Mouse (Mus musculus) G1E (cell line): ENCODE data around the gene St14.

Experiments used
- CTCF ChIP-seq: IDR thresholded peaks from 2 replicates; pipeline ENCODE4 v1.5.1; 2012; ENCODE audit warnings: low read depth, low read length, inconsistent platforms, mixed read lengths
- GATA1 ChIP-seq: IDR thresholded peaks from 2 replicates; pipeline ENCODE4 v1.6.1; 2012; ENCODE audit warnings: borderline replicate concordance, low read length, inconsistent platforms, mixed read lengths
- GATA2 ChIP-seq: IDR thresholded peaks from 2 replicates; pipeline ENCODE4 v1.6.1; 2012; ENCODE audit warnings: low read depth, low read length, inconsistent platforms, borderline replicate concordance
- POLR2AphosphoS5 ChIP-seq: IDR thresholded peaks from 2 replicates; pipeline ENCODE4 v1.6.1; 2012; ENCODE audit warnings: low read depth, low read length, inconsistent platforms; ENCODE audit not compliant: insufficient replicate concordance
- TAL1 ChIP-seq: conservative IDR thresholded peaks from 2 replicates; pipeline ENCODE4 v1.6.1; 2012; ENCODE audit warnings: low read depth, low read length, inconsistent platforms, mixed read lengths

DNA sequence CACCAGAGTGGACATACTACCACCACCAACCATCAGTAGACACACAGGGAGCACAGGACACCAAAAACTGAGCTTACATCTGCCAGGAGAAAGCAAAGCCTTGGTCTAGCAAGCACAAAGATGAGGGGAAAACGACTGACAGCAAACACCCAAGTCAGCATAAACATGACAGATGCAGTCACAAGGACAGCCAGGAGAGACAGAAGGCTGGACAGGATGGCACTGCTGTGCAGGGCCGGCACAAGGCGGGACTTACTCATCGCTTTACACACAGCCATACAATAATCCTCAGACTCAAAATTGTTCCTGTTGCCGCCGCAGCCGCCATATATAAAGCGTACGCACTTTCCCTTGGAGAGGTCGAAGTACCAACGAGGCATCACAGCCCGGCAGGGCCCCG, 35.7 kb upstream of the St14 start:
- TF ChIP-seq GATA1 (no peak), CTCF (no peak), TAL1 (no peak), POLR2AphosphoS5 (no peak), GATA2 (no peak)
